Mouse (Mus musculus) embryo, embryonic 11 days (tissue): ENCODE data around the gene Adra2a.

Source experiments
- DNase-seq: peaks from one replicate; pipeline ENCODE4 v3.0.0-alpha.2; 2015

The Adra2a gene

DNA sequence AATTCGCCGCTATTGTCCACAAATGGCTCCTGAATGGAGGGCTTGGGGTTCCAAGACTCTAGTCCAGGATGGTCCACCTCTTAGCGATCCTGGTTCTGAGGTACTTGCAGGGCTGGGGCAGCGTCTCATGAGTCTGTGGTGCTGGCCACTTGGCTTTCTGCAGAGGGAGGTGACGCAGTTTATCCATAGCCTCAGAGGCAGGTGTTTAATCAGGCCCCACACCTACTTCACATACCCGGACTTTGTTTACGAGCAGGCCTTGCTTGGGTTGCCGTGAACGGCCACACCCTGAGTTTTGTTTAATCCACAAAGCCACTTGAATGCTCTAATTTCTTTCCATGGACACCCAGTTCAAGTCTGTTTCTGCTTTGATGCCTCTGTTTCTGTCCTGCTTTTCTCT lies 37.4 kb downstream of the Adra2a start:
- DNase-seq, result no peak

DNA sequence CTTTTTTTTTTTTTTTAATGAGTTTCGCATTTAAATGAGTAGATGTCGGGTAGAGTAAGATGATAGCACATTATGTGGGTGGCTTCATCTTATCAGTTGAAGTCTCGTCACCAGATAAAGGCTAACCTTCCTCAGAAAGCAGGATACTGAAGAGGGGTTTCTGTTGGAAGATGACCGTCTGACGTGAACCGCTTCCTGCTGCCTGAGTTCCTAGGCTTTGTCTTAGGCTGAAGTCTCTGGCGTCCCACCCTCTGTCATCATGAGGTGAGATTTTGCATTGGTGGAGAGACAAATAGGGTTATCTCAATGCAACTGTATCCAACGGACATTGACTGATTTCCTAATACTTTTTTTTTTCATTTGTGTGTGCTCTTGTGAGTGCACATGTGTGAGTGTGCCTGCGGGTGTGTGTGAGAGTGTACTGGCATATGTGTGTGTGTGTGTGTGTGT lies 37.8 kb downstream of the Adra2a start:
- no peak for DNase-seq

DNA sequence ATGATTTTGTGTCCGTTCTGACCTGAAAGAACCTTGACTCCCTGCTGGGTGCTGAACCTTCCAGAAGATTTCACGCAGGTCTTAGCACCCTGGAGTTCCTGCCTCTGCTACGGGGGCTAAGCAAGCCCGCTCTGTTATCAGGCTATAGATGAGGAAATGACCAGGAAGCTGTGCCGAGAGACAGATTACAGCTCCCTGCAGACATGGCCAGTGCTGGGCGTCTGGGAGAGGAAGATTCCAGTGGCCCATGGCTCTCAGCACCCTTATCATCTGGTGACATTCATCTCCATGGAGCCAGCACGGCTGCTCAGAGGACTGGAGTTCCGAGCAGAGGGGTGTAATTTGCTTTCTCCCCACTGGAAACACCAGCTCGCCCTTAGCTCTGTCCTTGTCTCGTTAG lies 43.4 kb downstream of the Adra2a start:
- DNase-seq, result no peak

DNA sequence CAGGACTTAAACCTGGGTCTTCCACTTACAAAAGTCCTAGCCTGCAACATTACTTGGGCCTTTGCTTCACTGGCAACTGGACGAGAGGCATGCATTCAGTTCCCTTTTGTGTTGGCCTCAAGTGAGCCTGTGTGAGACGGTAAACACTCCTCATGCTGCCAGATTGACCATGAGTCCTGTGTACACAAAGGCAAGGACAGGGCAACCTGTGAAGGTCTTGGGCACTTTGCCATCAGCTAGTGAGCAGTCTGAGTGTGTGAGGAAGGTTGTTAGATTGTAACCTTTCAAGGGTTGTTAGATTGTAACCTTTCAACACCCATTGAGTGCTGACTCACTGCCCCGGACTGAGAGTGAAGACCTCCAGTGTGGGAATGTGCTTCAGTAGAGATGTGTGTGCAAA lies 49.6 kb downstream of the Adra2a start:
- DNase-seq, result no peak

DNA sequence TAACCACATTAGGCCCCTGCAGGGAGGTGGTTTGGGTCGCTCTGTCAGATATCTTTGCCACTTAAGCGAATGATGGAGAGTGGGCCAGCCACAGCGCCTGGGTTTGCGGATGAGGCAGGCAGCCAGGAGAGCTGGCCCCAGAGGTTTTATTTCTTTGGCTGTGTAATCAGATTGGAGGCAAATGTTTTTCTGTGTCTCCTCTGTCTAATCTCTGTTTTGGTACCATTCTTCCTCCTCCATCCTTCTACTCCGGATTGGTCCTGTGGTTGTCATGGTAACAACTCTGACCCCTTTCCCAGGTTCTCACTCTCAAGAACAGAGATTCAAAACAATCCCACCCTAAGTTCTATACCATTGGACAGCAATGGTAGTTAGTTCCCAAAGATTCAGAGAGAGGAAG lies 51.8 kb downstream of the Adra2a start:
- DNase-seq, result no peak

DNA sequence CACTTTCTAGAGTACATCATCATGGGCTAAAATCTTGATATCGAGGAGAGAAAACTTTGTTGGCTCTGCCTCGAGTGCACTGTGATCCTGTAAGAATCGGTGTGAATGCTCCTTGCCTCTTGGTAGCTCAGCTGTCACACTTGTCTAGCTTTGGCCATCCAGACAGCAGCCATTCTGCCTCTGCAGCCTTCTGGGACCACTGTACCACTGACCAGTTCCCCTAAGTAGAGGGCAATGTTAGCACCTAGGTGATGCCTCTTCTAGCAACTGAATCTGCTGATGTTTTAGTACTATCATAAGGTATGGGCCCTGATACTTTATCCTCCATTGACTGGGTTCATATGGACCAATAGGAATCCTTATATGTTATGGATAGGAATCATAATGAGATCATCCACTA lies 54.4 kb downstream of the Adra2a start:
- no peak for DNase-seq
